Comparison of ENCODE assay signal across 19 mouse cellular contexts in genomic region chr8:120630031-120630430, GRCm38 (mm10). TPM values are rescaled to one million over a fixed set of nuclear protein-coding genes. Genes with fewer than 3 reads are reported as not detected.
"Had no signal": no experiment of that assay in that cellular context is flagged by ENCODE, and none has a peak within 500 bp of the region (broad histone marks: within the 10 kb centered on the region; RNA-seq: fewer than 3 reads in every experiment).

No protein-coding gene starts in this region.

- H3K9ac ChIP-seq: limb, embryonic 13.5 days; liver, embryonic 14.5 days; neural tube, embryonic 15.5 days had no signal

- H3K9me3 ChIP-seq: neural tube, embryonic 15.5 days had no signal

- DNase-seq: kidney, adult 11 months; kidney, adult 9 months; kidney, postnatal 36 days; lung, adult 18-20 months; lung, postnatal 4 days; midbrain, embryonic 14.5 days; right cerebral cortex, adult 18-20 months; right cerebral cortex, postnatal 25 days; thymus, adult 18-20 months; thymus, postnatal 14 days had no signal

- H3K4me3 ChIP-seq: limb, embryonic 13.5 days; midbrain, embryonic 10.5 days; myocyte; neural tube, embryonic 15.5 days had no signal

- H3K27ac ChIP-seq: kidney, postnatal 0 days; limb, embryonic 13.5 days; liver, embryonic 14.5 days; midbrain, embryonic 10.5 days; neural tube, embryonic 15.5 days had no signal

- H3K36me3 ChIP-seq: limb, embryonic 13.5 days; midbrain, embryonic 10.5 days; neural tube, embryonic 15.5 days had no signal

- H3K4me2 ChIP-seq: limb, embryonic 13.5 days; neural tube, embryonic 15.5 days had no signal

RNA-seq across cellular contexts. Expression of gene Gm27021, which starts 37.8 kb away (rescaled TPM):
- total RNA-seq: left cerebral cortex, postnatal 14 days; liver, adult 2 months had no signal
- polyA plus RNA-seq: liver, adult 2 months; small intestine, adult 2 months had no signal
